Mouse (Mus musculus) liver, postnatal 0 days (tissue): ENCODE measurements at regions not wholly inside any gene's neighbourhood (a gene's known extent, or its start where the extent isn't known, plus 50 kb on each side); places are given as distances from the start of the nearest gene placed in this dataset.
A peak's percentile ranks its signal among the peaks of the same experiment; 100 is the strongest.

Experiments used
- ATAC-seq: fragments of 200-750 bp; cut with Nextera tagmentation; 2 replicates; pipeline ENCODE4 v1.8.0; 2017; ENCODE audit warnings: mild to moderate bottlenecking, moderate library complexity
- DNase-seq: peaks from one replicate; pipeline ENCODE4 v3.0.0-alpha.2; 2016
- H3K27ac ChIP-seq: fragments of 300-500 bp; sonication (generic); 2 replicates; pipeline ENCODE4 v1.5.1; 2014; ENCODE audit warnings: antibody characterized with exemption, moderate library complexity, mild to moderate bottlenecking, low read depth
- H3K27me3 ChIP-seq: fragments of 300-500 bp; sonication (generic); 2 replicates; pipeline ENCODE4 v1.6.1; 2014; ENCODE audit warnings: low read length, control low read depth, mixed read lengths; ENCODE audit not compliant: insufficient read depth
- H3K36me3 ChIP-seq: fragments of 300-500 bp; sonication (generic); replicated peaks from 2 replicates; pipeline ENCODE4 v1.6.1; 2014; ENCODE audit warnings: mild to moderate bottlenecking, control low read depth, low read length, moderate library complexity, mixed read lengths; ENCODE audit not compliant: insufficient read depth
- H3K4me1 ChIP-seq: fragments of 300-500 bp; sonication (generic); 2 replicates; pipeline ENCODE4 v1.6.1; 2014; ENCODE audit warnings: antibody characterized with exemption, mild to moderate bottlenecking, control low read depth; ENCODE audit not compliant: insufficient read depth
- H3K4me2 ChIP-seq: fragments of 300-500 bp; sonication (generic); 2 replicates; pipeline ENCODE4 v1.6.1; 2014; ENCODE audit warnings: low read depth, mild to moderate bottlenecking, low read length, moderate library complexity, mixed read lengths
- H3K4me3 ChIP-seq: fragments of 300-500 bp; sonication (generic); 2 replicates; pipeline ENCODE4 v1.5.1; 2014; ENCODE audit warnings: low read depth, low read length
- H3K9ac ChIP-seq: fragments of 300-500 bp; sonication (generic); replicated peaks from 2 replicates; pipeline ENCODE4 v1.6.1; 2014; ENCODE audit warnings: mild to moderate bottlenecking, moderate library complexity
- H3K9me3 ChIP-seq: fragments of 300-500 bp; sonication (generic); 2 replicates; pipeline ENCODE4 v1.6.1; 2016; ENCODE audit warnings: mild to moderate bottlenecking, control low read depth, low read length, mixed read lengths
- CTCF ChIP-seq: sonication (generic); IDR thresholded peaks from 2 replicates; pipeline ENCODE4 v1.5.1; 2016; ENCODE audit warnings: antibody characterized with exemption, low read depth
- EP300 ChIP-seq: IDR thresholded peaks from 2 replicates; pipeline ENCODE4 v1.6.1; 2016; ENCODE audit warnings: antibody characterized with exemption, low read depth, mild to moderate bottlenecking
- WGBS: fragments of 180-500 bp; shearing (Covaris S2); extraction: QIAGEN DNeasy Blood & Tissue Kit; methylation state at CpG from one replicate; pipeline ENCODE4 v1.1.7; 2014; ENCODE audit not compliant: insufficient replicate concordance; 5-methylcytosine and 5-hydroxymethylcytosine counted together

- H3K4me2 ChIP-seq = no peak overlapping the region
- H3K4me3 ChIP-seq = no peak overlapping the region
- no peak for TF ChIP-seq EP300
- TF ChIP-seq CTCF = no peak
- no peak overlapping the region for H3K9ac ChIP-seq
- ATAC-seq (no peak), DNase-seq (no peak)
- 70% methylated on average over 2 of the region's 2 CpGs for WGBS
- no peaks in the 10 kb centered on the region for H3K36me3 ChIP-seq
- H3K9me3 ChIP-seq = no peaks in the 10 kb centered on the region
- H3K4me1 ChIP-seq = no peaks in the 10 kb centered on the region
- H3K27ac ChIP-seq = no peak overlapping the region
- H3K27me3 ChIP-seq = no peaks in the 10 kb centered on the region
These were observed 250.1 kb downstream of the Dcdc2c start for GRCm38 (mm10) chr12:28302038-28302581.

DNA sequence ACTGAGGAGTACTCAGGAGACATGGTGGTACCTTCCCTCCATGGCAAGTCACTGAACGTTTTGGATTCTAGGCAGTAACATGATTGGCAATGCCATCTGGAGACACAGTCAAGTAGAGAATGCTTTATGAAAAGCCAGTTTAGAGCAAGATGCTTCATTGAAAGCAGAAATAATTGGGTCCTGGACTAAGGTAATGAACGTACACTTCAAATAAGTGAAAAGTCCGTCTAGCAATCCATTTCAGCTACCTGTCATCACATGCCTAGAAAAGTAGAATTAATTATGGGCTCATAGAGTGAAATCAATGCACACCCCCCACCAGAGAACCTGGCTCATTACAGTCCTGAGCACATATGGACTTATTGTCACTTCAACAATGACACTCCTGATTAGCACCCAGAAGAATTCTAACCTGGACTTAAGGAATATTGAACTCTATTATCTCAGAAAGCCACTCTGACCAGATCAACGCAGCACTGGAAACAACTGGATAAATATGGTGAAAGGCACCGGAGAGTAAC lies 263.8 kb downstream of the Dcdc2c start:
- WGBS = 81% methylated on average over 5 of the region's 5 CpGs
- Histone ChIP-seq H3K36me3 (no peaks in the 10 kb centered on the region), H3K4me1 (no peaks in the 10 kb centered on the region), H3K27me3 (no peaks in the 10 kb centered on the region), H3K4me3 (no peak overlapping the region), H3K9me3 (no peaks in the 10 kb centered on the region), H3K27ac (no peak overlapping the region), H3K9ac (no peak overlapping the region), H3K4me2 (no peak overlapping the region)
- DNase-seq (no peak), ATAC-seq (no peak)
- TF ChIP-seq EP300 (no peak), CTCF (no peak)

DNA sequence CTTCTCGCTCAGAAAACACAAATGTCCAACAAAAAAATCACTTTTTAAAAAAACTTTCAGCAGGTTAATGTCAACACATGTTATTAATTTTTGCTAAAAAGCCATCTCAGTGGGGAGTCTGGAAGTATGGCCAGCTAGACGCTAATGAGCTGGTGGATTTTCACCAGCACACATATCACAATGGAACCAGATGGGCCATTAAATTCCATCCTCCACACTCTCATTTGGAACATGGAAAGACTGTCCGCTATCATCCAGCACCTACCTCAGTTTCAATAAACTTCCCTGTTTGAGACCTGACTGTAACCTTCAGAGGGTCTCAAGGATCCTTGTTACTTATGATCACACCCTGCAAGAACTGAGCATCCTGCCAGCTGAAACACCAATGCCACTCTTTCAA lies 296.7 kb downstream of the Dcdc2c start:
- Histone ChIP-seq H3K27ac (no peak overlapping the region), H3K36me3 (no peaks in the 10 kb centered on the region), H3K9ac (no peak overlapping the region), H3K4me3 (no peak overlapping the region), H3K27me3 (no peaks in the 10 kb centered on the region), H3K9me3 (no peaks in the 10 kb centered on the region), H3K4me1 (no peaks in the 10 kb centered on the region), H3K4me2 (no peak overlapping the region)
- ATAC-seq (no peak), DNase-seq (no peak)
- 79% methylated on average over 3 of the region's 3 CpGs for WGBS
- TF ChIP-seq EP300 (no peak), CTCF (no peak)

GRCm38 (mm10) chr12:28250526-28250925 lies 301.7 kb downstream of the Dcdc2c start:
- Histone ChIP-seq H3K9me3 (no peaks in the 10 kb centered on the region), H3K4me1 (no peaks in the 10 kb centered on the region), H3K4me3 (no peak overlapping the region), H3K36me3 (no peaks in the 10 kb centered on the region), H3K9ac (no peak overlapping the region), H3K27ac (no peak overlapping the region), H3K27me3 (no peaks in the 10 kb centered on the region), H3K4me2 (no peak overlapping the region)
- no peak for DNase-seq
- no peak for TF ChIP-seq CTCF
- no peak for TF ChIP-seq EP300
- 48% methylated on average over 1 of the region's 1 CpGs for WGBS
- no peak for ATAC-seq

- Histone ChIP-seq H3K9ac (no peak overlapping the region), H3K27ac (no peak overlapping the region), H3K36me3 (no peaks in the 10 kb centered on the region), H3K27me3 (no peaks in the 10 kb centered on the region), H3K4me2 (no peak overlapping the region), H3K4me1 (no peaks in the 10 kb centered on the region), H3K9me3 (no peaks in the 10 kb centered on the region), H3K4me3 (no peak overlapping the region)
- TF ChIP-seq EP300 (no peak), CTCF (peak; percentile 52; the same call in 1 of the 2 replicates)
- DNase-seq = no peak
- WGBS = 48% methylated on average over 3 of the region's 3 CpGs
- ATAC-seq = no peak
These were observed 303.4 kb downstream of the Dcdc2c start for GRCm38 (mm10) chr12:28248749-28249148.

DNA sequence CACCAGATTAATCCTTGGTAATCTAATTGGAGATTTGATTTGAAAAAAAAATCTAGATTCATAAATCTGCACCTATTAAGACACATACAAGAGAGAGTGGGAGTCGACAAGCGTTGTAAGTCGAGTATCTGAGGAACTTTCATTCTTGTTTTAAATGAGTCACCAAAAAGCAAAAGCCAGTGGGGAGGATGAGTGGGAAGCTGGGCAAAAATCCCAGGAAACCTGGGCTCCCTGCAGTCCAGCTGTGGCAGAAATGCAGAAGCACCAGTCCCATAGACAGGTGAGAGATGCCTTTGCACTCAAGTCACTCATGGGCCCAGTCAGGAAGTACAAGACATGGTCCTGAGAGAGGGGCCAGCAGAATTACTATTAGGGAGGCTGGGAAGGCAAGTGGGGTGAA lies 303.9 kb downstream of the Dcdc2c start:
- Histone ChIP-seq H3K9me3 (no peaks in the 10 kb centered on the region), H3K27me3 (no peaks in the 10 kb centered on the region), H3K4me1 (no peaks in the 10 kb centered on the region), H3K36me3 (no peaks in the 10 kb centered on the region), H3K9ac (no peak overlapping the region), H3K4me3 (no peak overlapping the region), H3K4me2 (no peak overlapping the region), H3K27ac (no peak overlapping the region)
- DNase-seq = no peak
- no peak for TF ChIP-seq CTCF
- no peak for TF ChIP-seq EP300
- 91% methylated on average over 3 of the region's 3 CpGs for WGBS
- no peak for ATAC-seq
